Mouse (Mus musculus): Measurements from ENCODE around the gene Brdt. TPM values are rescaled to one million over a fixed set of nuclear protein-coding genes. Genes with fewer than 3 reads are reported as not detected.

Gene Brdt
- total RNA-seq, 2 experiments from 2014 or later = 0.46 to 0.67 TPM

GRCm38 (mm10) chr5:107403947-107404684 lies 73.2 kb downstream of the Brdt start:
- no peak for DNase-seq
- intact Hi-C loops (cut with DNase I) = no loop called here

GRCm38 (mm10) chr5:107405361-107405760 lies 74.4 kb downstream of the Brdt start:
- DNase-seq = no peak
- intact Hi-C loops (cut with DNase I) = no loop called here

- intact Hi-C loops (cut with DNase I) = no loop called here
- DNase-seq = no peak
These were observed 79.3 kb downstream of the Brdt start for GRCm38 (mm10) chr5:107410305-107410704.

- intact Hi-C loops (cut with DNase I) = no loop called here
- no peak for DNase-seq
These were observed 80.4 kb downstream of the Brdt start for GRCm38 (mm10) chr5:107411326-107411725.

- intact Hi-C loops (cut with DNase I) = no loop called here
- DNase-seq = no peak
These were observed 81.3 kb downstream of the Brdt start for GRCm38 (mm10) chr5:107412285-107412684.

GRCm38 (mm10) chr5:107415098-107415497 lies 84.1 kb downstream of the Brdt start:
- intact Hi-C loops (cut with DNase I) = no loop called here
- no peak for DNase-seq

GRCm38 (mm10) chr5:107421676-107422075 lies 90.7 kb downstream of the Brdt start:
- intact Hi-C loops (cut with DNase I) = no loop called here
- DNase-seq = no peak

GRCm38 (mm10) chr5:107431249-107431648 lies 100.3 kb downstream of the Brdt start, which contains the start of gene Lpcat2b:
Gene Lpcat2b, plus strand, starts transcription at chr5:107431549.
- intact Hi-C loops (cut with DNase I) = no loop called here
- no peak for DNase-seq

GRCm38 (mm10) chr5:107434001-107434400 lies 103.0 kb downstream of the Brdt start:
- intact Hi-C loops (cut with DNase I) = no loop called here
- DNase-seq = no peak

GRCm38 (mm10) chr5:107436185-107436584 lies 105.2 kb downstream of the Brdt start:
- DNase-seq = no peak
- intact Hi-C loops (cut with DNase I) = loop anchor here (5.0 kb wide), 1 partner anchor 74 kb away; no protein-coding TSS in a partner anchor

Other genes with a start within 250 kb of the Brdt start
- gene Tgfbr3, start 41.5 kb upstream of the Brdt start, total RNA-seq (2021) = 10 to 100 TPM; 53.5 to 54.2 TPM
- under 1 TPM; 0.31 to 0.33 TPM for gene Ephx4, start 71.6 kb downstream of the Brdt start, total RNA-seq (2021)
- not detected for gene Lpcat2b, start 100.4 kb downstream of the Brdt start, total RNA-seq (2021)
- gene Btbd8, start 106.8 kb downstream of the Brdt start, total RNA-seq (2021) = 1 to 10 TPM; 4.5 to 6.2 TPM
- under 1 TPM in 1 of 2 experiments, not detected in 1; 0.17 TPM for gene Gm42669, start 176.5 kb downstream of the Brdt start, total RNA-seq (2021)
- not detected for gene 1700028K03Rik, start 203.6 kb downstream of the Brdt start, total RNA-seq (2021)